Mouse (Mus musculus): ENCODE data around the gene Pde1b. TPM values are rescaled to one million over a fixed set of nuclear protein-coding genes. Genes with fewer than 3 reads are reported as not detected.

The Pde1b gene
- total RNA-seq, 2 experiments from 2014 or later: 111 to 112 TPM

DNA sequence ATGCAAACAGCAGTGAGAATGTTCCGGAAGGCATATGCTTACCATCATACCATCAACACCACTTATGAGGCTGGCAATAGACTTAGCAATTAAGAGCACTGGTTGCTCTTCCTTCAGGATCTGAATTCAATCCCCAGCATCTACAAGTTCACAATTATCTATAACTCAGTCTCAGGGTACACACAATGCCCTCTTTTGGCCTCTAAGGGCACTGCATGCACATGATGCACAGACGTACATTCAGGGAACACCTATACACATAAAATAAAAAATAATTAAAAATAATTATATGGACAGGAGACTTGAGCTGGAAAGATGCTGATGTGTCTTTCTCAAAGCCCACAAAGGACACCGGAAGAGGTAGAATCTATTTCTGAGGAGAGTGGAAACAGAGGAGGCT, 45.1 kb downstream of the Pde1b start:
- DNase-seq (ENCODE audit: low spot score in 2 of 2): no peak

DNA sequence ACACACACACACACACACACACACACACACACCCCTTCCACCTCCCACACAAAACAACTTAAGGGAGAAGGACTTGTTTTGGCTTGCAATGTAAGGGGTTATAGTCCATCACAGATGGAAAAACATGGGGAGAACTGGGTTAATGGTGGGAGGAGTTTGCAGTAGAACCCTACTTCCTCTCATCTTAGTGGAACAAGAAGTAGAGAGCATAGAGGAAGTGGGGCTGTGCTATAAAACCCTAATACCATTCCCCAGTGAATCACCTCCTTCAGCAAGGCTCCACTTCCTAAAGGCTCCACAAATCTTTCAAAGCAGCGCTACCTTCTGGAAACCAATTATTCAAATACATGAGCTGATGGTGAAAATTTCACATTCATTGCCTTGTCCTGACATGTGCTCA, 46.6 kb downstream of the Pde1b start:
- no peak for DNase-seq (ENCODE audit: low spot score in 2 of 2)

DNA sequence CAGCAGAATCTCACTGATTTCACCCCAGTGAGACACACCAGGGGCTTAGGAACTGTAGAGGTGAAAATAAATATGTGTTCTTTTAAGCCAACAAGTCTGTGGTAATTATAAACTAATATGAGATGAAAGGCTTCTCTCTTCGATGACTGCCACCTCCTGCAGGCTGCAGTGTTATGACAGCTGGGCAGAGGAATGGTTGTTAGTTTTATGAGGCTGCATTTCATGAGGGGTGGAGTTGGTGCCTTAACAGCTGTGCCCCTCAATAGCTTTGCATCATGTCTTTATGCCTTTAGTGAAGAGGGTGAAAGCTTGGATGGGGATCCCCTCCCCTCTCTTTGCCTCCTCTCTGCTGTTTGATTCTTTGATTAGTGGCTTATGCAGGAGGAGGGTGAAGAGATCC, 48.2 kb downstream of the Pde1b start:
- no peak for DNase-seq (ENCODE audit: low spot score in 2 of 2)

DNA sequence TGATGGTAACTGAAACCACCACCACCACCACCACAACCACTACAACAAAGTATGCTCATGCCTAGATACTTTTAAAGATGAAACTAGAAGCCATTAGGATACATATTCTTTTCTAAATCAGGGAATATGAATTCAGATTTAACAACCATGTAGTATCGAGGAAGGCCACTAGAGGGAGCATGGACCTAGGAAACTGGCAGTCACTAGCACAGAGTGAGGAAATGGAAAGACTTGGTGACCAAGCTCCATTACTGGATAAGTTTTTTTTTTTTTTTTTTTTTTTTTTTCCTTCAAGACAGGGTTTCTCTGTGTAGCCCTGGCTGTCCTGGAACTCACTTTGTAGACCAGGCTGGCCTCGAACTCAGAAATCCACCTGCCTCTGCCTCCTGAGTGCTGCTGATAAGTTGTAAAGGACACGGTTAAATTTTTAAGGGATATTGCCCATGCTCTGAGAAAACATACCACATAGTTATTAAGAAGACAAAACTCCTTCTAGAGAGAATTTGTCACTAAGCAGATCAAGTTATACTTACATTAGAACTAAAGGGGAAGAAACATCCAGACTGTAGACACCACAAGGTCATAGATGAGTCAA, 49.4 kb downstream of the Pde1b start:
- peak in 1 of 2 experiments; percentile 85 for DNase-seq (ENCODE audit: low spot score in 2 of 2)

DNA sequence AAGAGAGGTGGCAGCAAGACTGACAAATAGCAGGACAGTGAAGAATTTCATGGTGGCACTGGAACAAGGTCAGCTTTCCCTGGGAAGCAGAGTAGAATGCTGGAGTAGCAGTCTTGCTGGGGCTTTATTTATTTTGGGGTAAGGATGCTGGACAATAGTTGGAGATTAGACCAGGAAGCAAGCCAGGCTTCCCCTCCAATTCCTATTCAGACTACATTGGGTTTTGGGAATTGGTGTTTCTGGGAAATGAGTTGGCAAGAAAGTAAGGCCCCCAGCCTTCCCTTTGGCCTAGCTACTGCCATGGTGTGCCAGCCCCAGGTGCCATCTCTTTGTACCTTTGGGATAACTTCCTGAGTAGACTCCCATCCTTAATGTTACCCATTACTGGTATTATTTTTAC, 62.1 kb downstream of the Pde1b start, which contains the start of gene Glycam1:
Gene Glycam1 (minus strand): TSS at position 101 of the 400 bp plus-strand sequence.
- DNase-seq (ENCODE audit: low spot score in 2 of 2): no peak

Other genes starting within 250 kb of the Pde1b start
- not detected for gene Nfe2, start 244.6 kb upstream of the Pde1b start, total RNA-seq (2021)
- 100 to 1,000 TPM in 1 of 2 experiments, 10 to 100 TPM in 1; 97.0 to 100 TPM for gene Copz1, start 230.3 kb upstream of the Pde1b start, total RNA-seq (2021)
- gene Gpr84, start 192.4 kb upstream of the Pde1b start, total RNA-seq (2021): under 1 TPM; 0.54 to 0.63 TPM
- 10 to 100 TPM; 43.7 to 49.8 TPM for gene Zfp385a, start 162.9 kb upstream of the Pde1b start, total RNA-seq (2021)
- gene Itga5, start 136.3 kb upstream of the Pde1b start, total RNA-seq (2021): 1 to 10 TPM; 1.1 to 1.2 TPM
- not detected for gene Gtsf1, start 72.6 kb upstream of the Pde1b start, total RNA-seq (2021)
- not detected for gene Gtsf2, start 54.6 kb upstream of the Pde1b start, total RNA-seq (2021)
- gene Nckap1l, start 49.2 kb upstream of the Pde1b start, total RNA-seq (2021): 1 to 10 TPM; 7.4 to 8.8 TPM
- 100 to 1,000 TPM; 113 to 123 TPM for gene Ppp1r1a, start 35.0 kb downstream of the Pde1b start, total RNA-seq (2021)
- under 1 TPM; 0.58 to 0.74 TPM for gene Glycam1, start 62.0 kb downstream of the Pde1b start, total RNA-seq (2021)

Measured in layer of hippocampus, adult 18-20 months (tissue).